Mouse (Mus musculus) neural tube, embryonic 14.5 days (tissue): Measurements from ENCODE around the gene Cenpt. TPM values are rescaled to one million over a fixed set of nuclear protein-coding genes. Genes with fewer than 3 reads are reported as not detected.

Experiments used
- ATAC-seq: fragments of 200-750 bp; cut with Nextera tagmentation; 2 replicates; pipeline ENCODE4 v1.8.0; 2017; ENCODE audit warnings: low read depth, mild to moderate bottlenecking, moderate TSS enrichment, moderate library complexity
- H3K27ac ChIP-seq: fragments of 300-500 bp; sonication (generic); 2 replicates; pipeline ENCODE4 v1.5.1; 2014; ENCODE audit warnings: low read depth, mild to moderate bottlenecking, control low read depth, low read length, moderate library complexity, mixed read lengths
- H3K27me3 ChIP-seq: fragments of 300-500 bp; sonication (generic); 2 replicates; pipeline ENCODE4 v1.6.1; 2014; ENCODE audit warnings: low read length; ENCODE audit not compliant: control insufficient read depth, insufficient read depth
- H3K36me3 ChIP-seq: fragments of 300-500 bp; sonication (generic); 2 replicates; pipeline ENCODE4 v1.6.1; 2014; ENCODE audit warnings: low read length, mixed read lengths; ENCODE audit not compliant: control insufficient read depth, insufficient read depth
- H3K4me1 ChIP-seq: fragments of 300-500 bp; sonication (generic); 2 replicates; pipeline ENCODE4 v1.6.1; 2014; ENCODE audit warnings: low read length; ENCODE audit not compliant: control insufficient read depth, insufficient read depth
- H3K4me2 ChIP-seq: fragments of 300-500 bp; sonication (generic); 2 replicates; pipeline ENCODE4 v1.6.1; 2014; ENCODE audit warnings: mild to moderate bottlenecking, low read depth, low read length, control low read depth
- H3K4me3 ChIP-seq: fragments of 300-500 bp; sonication (generic); 2 replicates; pipeline ENCODE4 v1.5.1; 2014; ENCODE audit warnings: low read depth, low read length, control low read depth, mixed read lengths
- H3K9ac ChIP-seq: fragments of 300-500 bp; sonication (generic); replicated peaks from 2 replicates; pipeline ENCODE4 v1.6.1; 2014; ENCODE audit warnings: low read depth, mild to moderate bottlenecking, control low read depth, low read length, mixed read lengths
- H3K9me3 ChIP-seq: fragments of 300-500 bp; sonication (generic); 2 replicates; pipeline ENCODE4 v1.6.1; 2016; ENCODE audit warnings: low read length; ENCODE audit not compliant: control insufficient read depth
- WGBS: fragments of 180-500 bp; shearing (Covaris S2); extraction: QIAGEN DNeasy Blood & Tissue Kit; methylation state at CpG from one replicate; pipeline ENCODE4 v1.1.7; 2014; 5-methylcytosine and 5-hydroxymethylcytosine counted together
- polyA plus RNA-seq: library from polyadenylated mRNA; unstranded; fragments of >200 nt; fragmentation: Nextera tagmentation; extraction: Ambion mirVana; gene quantifications from 2 replicates; pipeline ENCODE4 v1.2.1, GENCODE M21; 2014

The Cenpt gene
- polyA plus RNA-seq, 1 experiment from 2014 or later, result 51.4 TPM

- no peak overlapping the region for H3K4me3 ChIP-seq
- no peak overlapping the region for H3K27ac ChIP-seq
- no peak overlapping the region for H3K9ac ChIP-seq
- H3K4me1 ChIP-seq, result 0 out of 2 replicates have a peak, but pooled peaks cover 2% of the 10 kb centered on the region
- no peaks in the 10 kb centered on the region for H3K9me3 ChIP-seq
- peaks cover 6% of the 10 kb centered on the region; the same call in 1 of the 2 replicates for H3K36me3 ChIP-seq
- no peak for ATAC-seq
- no peaks in the 10 kb centered on the region for H3K27me3 ChIP-seq
- WGBS, result 96% methylated on average over 7 of the region's 7 CpGs
- no peak overlapping the region for H3K4me2 ChIP-seq
These were observed 48.3 kb downstream of the Cenpt start for GRCm38 (mm10) chr8:105804797-105805196.

- Histone ChIP-seq H3K36me3 (peaks cover 6% of the 10 kb centered on the region; the same call in 1 of the 2 replicates), H3K4me3 (no peak overlapping the region), H3K27ac (no peak overlapping the region), H3K27me3 (no peaks in the 10 kb centered on the region), H3K4me2 (no peak overlapping the region), H3K4me1 (peaks cover 6% of the 10 kb centered on the region; the same call in 1 of the 2 replicates), H3K9ac (no peak overlapping the region), H3K9me3 (no peaks in the 10 kb centered on the region)
- ATAC-seq, result no peak
- WGBS, result 94% methylated on average over 6 of the region's 6 CpGs
These were observed 51.7 kb downstream of the Cenpt start for GRCm38 (mm10) chr8:105801153-105801904.

DNA sequence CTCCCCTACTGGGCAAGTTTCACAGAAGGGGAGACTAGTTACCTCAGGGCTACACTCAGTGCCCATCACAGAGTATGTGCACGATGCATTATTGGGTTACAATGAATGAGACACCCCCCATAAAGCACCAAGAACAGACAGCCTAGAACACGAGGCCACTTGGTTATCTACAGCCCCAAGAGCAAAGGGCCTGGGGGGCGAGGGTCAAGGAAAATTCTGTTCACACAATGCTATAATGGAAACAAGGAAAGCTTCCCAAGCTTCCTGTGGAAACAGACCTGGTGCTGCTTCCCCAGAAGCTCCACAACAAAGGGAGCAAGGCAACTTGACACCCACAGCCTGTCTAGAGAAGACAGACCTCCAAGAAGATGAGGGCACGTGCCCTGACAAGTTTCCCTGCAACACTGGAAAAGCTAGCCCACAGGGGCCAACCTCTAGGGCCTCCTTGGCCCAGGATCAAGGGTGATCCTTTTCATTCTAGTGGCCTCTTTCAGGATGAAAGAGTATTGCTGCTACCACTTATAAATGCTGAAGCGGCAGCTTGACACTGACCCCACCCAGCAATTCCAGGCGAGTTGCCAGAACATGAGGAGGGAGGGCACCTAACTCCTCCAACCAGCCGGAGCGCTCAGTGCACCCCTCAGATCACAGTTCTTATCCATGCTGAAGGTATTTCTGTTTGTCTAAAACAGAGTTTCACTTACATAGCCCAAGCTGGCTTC is 53.8 kb downstream of the Cenpt start:
- H3K4me1 ChIP-seq, result peaks cover 6% of the 10 kb centered on the region; the same call in 1 of the 2 replicates
- H3K9me3 ChIP-seq, result no peaks in the 10 kb centered on the region
- no peak overlapping the region for H3K27ac ChIP-seq
- no peak overlapping the region for H3K9ac ChIP-seq
- no peaks in the 10 kb centered on the region for H3K36me3 ChIP-seq
- H3K4me2 ChIP-seq, result no peak overlapping the region
- no peak overlapping the region for H3K4me3 ChIP-seq
- WGBS, result 67% methylated on average over 8 of the region's 8 CpGs
- ATAC-seq, result no peak
- no peaks in the 10 kb centered on the region for H3K27me3 ChIP-seq

DNA sequence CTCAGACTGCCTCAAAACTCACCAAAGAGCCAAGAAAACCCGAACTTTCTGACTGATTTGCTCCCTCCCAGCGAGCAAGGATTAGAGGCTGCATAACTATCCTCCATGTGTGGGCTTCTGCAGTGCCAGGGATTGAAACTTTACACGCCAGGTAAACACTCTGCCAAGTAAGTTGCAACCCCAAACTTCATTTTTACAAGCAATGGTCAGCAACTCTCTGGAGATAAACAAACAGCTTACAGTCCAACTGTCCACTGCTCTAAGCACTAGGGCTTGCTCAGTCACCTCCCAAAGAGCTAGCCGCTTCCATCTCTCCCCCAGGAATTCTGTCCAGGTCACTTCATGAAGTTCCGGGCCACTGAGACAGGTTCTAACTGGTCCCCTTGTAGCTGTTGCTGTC is 54.7 kb downstream of the Cenpt start:
- H3K27me3 ChIP-seq, result no peaks in the 10 kb centered on the region
- no peak overlapping the region for H3K4me3 ChIP-seq
- peaks cover 6% of the 10 kb centered on the region; the same call in 1 of the 2 replicates for H3K4me1 ChIP-seq
- whole genome bisulfite sequencing, result 95% methylated on average over 5 of the region's 5 CpGs
- no peak overlapping the region for H3K27ac ChIP-seq
- no peaks in the 10 kb centered on the region for H3K36me3 ChIP-seq
- H3K9ac ChIP-seq, result no peak overlapping the region
- no peaks in the 10 kb centered on the region for H3K9me3 ChIP-seq
- ATAC-seq, result no peak
- H3K4me2 ChIP-seq, result no peak overlapping the region

DNA sequence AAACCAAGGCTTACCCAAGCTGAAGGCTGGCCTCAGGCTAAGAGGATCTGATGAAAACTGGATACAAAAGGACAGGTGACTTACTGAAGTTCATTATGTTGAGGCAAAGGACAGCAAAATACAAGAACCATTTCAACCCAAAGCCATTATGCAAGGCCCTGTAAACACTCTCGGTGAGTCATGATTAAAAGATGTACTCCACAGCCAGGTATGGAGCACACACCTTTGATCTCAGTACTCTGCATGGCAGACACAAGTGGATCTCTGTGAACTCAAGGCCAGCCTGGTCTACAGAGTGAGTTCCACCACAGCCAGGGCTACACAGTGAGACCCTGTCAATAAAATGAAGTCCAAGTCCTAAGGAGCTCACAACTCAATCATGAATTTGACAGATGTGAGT is 57.3 kb downstream of the Cenpt start:
- Histone ChIP-seq H3K9ac (no peak overlapping the region), H3K36me3 (no peaks in the 10 kb centered on the region), H3K27me3 (no peaks in the 10 kb centered on the region), H3K4me3 (no peak overlapping the region), H3K4me2 (no peak overlapping the region), H3K4me1 (peaks cover 6% of the 10 kb centered on the region; the same call in 1 of the 2 replicates), H3K9me3 (no peaks in the 10 kb centered on the region), H3K27ac (no peak overlapping the region)
- no peak for ATAC-seq
- WGBS, result 92% methylated on average over 1 of the region's 1 CpGs

Other genes with a start within 250 kb of the Cenpt start
- 25.8 and 29.6 TPM in 2 replicates for gene Ripor1, start 248.0 kb downstream of the Cenpt start, polyA plus RNA-seq
- gene Ctcf, start 216.7 kb downstream of the Cenpt start, polyA plus RNA-seq, result 81.3 and 85.6 TPM in 2 replicates
- gene Agrp, start 215.9 kb downstream of the Cenpt start, polyA plus RNA-seq, result 0.71 and 1.3 TPM in 2 replicates
- 21.7 and 22.3 TPM in 2 replicates for gene Carmil2, start 167.0 kb downstream of the Cenpt start, polyA plus RNA-seq
- gene Acd, start 152.2 kb downstream of the Cenpt start, polyA plus RNA-seq, result 79.5 and 83.9 TPM in 2 replicates
- gene Pard6a, start 152.1 kb downstream of the Cenpt start, polyA plus RNA-seq, result 48.1 and 60.6 TPM in 2 replicates
- 0.30 and 0.42 TPM in 2 replicates for gene 4933405L10Rik, start 145.6 kb downstream of the Cenpt start, polyA plus RNA-seq
- gene Enkd1, start 145.1 kb downstream of the Cenpt start, polyA plus RNA-seq, result 9.5 and 11.6 TPM in 2 replicates
- gene Gfod2, start 94.6 kb downstream of the Cenpt start, polyA plus RNA-seq, result 52.9 and 67.9 TPM in 2 replicates
- gene Ranbp10, start 25.9 kb downstream of the Cenpt start, polyA plus RNA-seq, result 13.6 and 14.7 TPM in 2 replicates
- 0.26 and 0.28 TPM in 2 replicates for gene Tsnaxip1, start 25.5 kb downstream of the Cenpt start, polyA plus RNA-seq
- gene Thap11, start 1.9 kb upstream of the Cenpt start, polyA plus RNA-seq, result 44.1 and 54.1 TPM in 2 replicates
- gene Nutf2, start 7.3 kb upstream of the Cenpt start, polyA plus RNA-seq, result 141 and 176 TPM in 2 replicates
- gene Edc4, start 27.6 kb upstream of the Cenpt start, polyA plus RNA-seq, result 38.3 and 44.9 TPM in 2 replicates
- 0.99 and 2.0 TPM in 2 replicates for gene Nrn1l, start 40.3 kb upstream of the Cenpt start, polyA plus RNA-seq
- gene Pskh1, start 47.2 kb upstream of the Cenpt start, polyA plus RNA-seq, result 6.4 and 10.6 TPM in 2 replicates
- gene Ctrl, start 80.6 kb upstream of the Cenpt start, polyA plus RNA-seq, result 3.2 and 3.8 TPM in 2 replicates
- gene Psmb10, start 85.2 kb upstream of the Cenpt start, polyA plus RNA-seq, result 53.2 and 76.8 TPM in 2 replicates
- 0.99 and 2.7 TPM in 2 replicates for gene Lcat, start 90.1 kb upstream of the Cenpt start, polyA plus RNA-seq
- 4.8 and 8.2 TPM in 2 replicates for gene Slc12a4, start 112.8 kb upstream of the Cenpt start, polyA plus RNA-seq
- not detected in 2 replicates for gene Dpep3, start 126.2 kb upstream of the Cenpt start, polyA plus RNA-seq
- 25.6 and 33.5 TPM in 2 replicates for gene Dus2, start 138.1 kb upstream of the Cenpt start, polyA plus RNA-seq
- 0.31 TPM in 1 of 2 replicates, not detected in the other for gene Dpep2nb, start 152.7 kb upstream of the Cenpt start, polyA plus RNA-seq
- 22.4 and 23.9 TPM in 2 replicates for gene Ddx28, start 158.6 kb upstream of the Cenpt start, polyA plus RNA-seq
- gene Nfatc3, start 205.6 kb upstream of the Cenpt start, polyA plus RNA-seq, result 3.1 and 3.2 TPM in 2 replicates